Mouse (Mus musculus): ENCODE measurements around the gene Oaf. TPM values are rescaled to one million over a fixed set of nuclear protein-coding genes. Genes with fewer than 3 reads are reported as not detected.

Oaf gene
- total RNA-seq (2023), result 0.18 TPM

DNA sequence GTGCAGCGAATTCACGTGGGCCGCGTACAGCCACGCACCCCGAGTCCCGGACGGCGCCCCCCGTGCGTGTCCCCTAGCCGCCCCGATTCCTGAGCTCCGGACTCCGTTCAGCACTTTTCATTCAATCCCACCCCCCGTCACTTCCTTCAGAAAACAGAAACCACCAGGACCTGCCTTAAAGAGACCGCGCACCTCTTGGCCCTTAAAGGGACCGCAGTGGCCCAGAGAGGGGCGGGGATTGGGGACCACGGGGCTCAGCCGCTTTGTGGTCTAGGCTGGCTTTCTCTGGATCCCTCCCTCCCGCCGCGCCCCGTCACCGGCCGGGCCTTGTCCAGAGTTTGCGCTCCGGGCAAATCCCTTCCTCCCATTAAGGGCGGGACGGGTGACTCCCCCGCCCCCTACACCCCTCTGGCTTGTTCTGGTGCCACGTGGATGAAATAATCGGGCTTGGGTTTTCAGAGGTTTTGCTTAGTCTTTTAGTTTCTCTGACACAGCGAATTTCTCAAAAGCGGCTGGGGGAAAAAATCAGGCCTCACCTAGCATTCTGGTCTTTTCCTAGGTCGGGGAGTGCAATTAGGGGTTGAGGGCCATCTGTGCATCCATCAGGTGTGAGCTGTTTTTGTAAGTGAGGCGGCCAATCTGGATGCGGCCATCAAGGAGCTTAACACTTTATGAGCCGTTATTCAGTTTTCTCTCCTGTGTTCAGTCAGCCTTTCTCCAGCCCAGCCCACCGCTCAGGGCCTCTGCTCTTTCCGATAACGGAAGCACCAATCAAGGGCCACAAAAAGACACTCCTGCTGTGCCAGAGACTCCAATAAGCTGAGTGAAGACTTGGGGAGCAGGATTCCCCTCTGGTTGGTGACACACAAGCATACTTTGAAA, at the start of gene Oaf:
TSS of gene Oaf (minus strand) at position 200 of the 882 bp plus-strand sequence.

DNA sequence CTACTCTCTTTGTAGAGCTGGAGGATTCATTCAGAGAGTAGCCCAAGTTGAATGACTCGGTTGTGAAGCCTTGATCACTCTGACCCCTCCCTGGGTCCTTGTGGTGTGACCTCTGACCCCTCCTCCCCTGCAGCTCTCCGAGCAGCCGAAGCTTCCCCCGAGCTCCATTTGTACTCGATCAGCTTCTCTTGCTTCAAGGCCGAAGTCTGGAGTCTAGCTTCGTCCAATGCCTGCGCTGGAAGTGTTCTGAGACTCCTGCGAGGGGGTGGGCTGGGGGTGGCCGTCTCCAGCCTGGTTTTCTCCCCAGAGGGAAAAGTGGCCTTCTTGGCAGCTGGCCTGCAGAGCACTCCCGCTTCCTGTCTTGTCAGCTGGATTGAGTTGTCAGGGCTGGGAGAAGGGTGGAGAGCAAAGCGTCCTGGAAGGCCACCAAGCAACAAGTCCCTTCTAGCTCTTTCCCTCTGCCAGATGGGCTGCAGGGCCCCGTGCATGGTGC, 29.5 kb downstream of the Oaf start, which contains the start of gene Pou2f3:
TSS of gene Pou2f3 (minus strand) at position 180 of the 493 bp plus-strand sequence.

Other genes with a start within 250 kb of the Oaf start
- gene Arhgef12, start 132.7 kb downstream of the Oaf start, total RNA-seq (2023), result 9.7 TPM
- gene Tmem136, start 123.3 kb downstream of the Oaf start, total RNA-seq (2023), result not detected
- gene Pou2f3, start 29.5 kb downstream of the Oaf start, total RNA-seq (2023), result not detected
- not detected for gene Trim29, start 70.9 kb upstream of the Oaf start, total RNA-seq (2023)

All from CD8-positive naive resting alpha-beta T cell, adult 57 days (primary cell).